Mouse (Mus musculus) brain, adult 2 months (tissue): ENCODE measurements around the gene Slc5a4a.

ENCODE experiments used
- DNase-seq: peaks from one replicate; pipeline ENCODE4 v3.0.0; 2011; ENCODE audit warnings: low read depth, low spot score

Gene Slc5a4a

DNA sequence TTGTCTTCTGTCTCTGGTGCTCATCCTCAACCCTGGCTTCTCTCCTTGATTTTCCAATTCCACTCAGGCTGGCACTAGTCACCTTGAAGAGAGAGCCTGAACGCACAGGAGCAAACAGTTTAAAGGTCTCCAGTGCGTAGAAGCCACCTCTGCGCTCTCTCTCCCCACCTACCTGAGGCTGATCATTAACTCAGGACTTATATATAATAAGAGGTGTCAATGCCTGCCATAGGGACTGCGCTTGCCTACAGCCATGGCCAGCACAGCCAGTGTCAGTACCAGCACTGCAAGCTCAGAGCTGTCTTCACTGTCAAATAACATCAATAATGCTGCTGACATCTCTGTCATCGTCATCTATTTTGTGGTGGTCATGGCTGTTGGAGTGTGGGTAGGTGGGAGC, at the start of gene Slc5a4a:
Slc5a4a (plus strand) TSS at position 174 of the 400 bp plus-strand sequence.
- DNase-seq = no peak

DNA sequence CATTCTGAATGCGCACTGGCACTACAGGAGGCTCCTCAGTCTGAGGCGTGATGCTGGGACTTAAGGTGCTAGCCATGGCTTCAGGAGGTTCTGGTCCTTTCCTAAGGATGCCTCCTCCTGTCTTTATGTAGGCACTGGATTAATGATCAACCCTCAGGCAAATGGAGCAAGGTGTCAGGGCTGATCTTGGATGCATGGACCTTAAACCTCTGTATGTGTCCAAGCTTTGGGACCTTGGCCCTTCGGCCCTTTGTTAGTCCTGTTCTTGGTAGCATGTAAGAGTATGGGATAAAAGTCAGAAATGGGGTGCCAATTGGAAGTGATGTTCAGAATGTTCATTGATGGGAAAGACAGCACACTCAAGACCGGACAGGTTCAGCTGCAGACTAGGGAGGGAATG, 36.4 kb upstream of the Slc5a4a start, which contains the start of gene Slc5a4b:
Slc5a4b (minus strand) TSS at position 101 of the 400 bp plus-strand sequence.
- no peak for DNase-seq

GRCm38 (mm10) chr10:76117966-76118365, 29.3 kb upstream of the Slc5a4a start:
- peak; percentile 56 for DNase-seq

DNA sequence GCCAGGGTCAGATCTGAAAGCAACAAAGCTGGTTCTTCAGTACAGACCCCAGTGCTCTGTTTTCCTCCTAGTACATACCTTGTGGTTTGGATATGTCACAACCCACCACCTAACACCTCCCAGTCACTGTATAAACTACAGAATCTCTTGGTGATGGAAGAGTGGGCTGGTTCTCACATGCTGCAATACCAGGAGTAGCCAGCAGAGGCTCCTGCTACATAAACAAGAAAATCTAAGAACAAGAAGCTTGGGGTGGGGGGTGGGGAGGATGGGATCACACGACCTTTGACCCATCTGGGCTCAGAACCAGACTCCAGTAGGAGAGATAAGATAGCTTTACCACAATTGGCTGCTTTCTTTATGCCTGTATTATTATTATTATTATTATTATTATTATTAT, 28.5 kb upstream of the Slc5a4a start:
- peak; percentile 30 for DNase-seq

DNA sequence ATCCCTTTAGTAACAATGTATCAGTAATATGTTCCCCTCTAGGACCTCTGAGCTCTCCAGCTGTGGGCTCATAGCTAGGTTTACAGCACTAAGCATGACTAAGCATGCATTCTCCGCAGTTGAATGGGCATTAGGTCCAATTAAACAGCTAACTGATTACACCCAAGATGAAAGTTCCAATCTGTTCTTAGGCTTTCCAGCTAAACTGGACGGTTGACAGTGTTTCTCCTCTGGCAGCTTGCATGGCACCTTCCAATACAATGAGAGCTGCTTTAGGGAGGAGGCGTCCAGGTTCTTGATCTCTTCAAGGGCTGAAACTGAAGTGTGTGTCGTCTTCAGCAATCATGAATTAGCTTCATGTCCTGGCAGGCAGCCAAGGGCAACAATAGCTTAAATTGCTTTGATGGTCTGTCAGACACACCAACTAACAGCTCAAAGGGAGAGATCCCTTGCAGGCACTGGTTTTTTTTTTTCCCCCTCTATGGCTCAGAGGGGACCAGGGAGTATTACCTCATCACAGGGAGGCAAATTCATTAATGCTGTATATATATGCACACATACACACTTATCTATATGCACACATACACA, 27.0 kb upstream of the Slc5a4a start:
- DNase-seq = no peak

GRCm38 (mm10) chr10:76121495-76121894, 25.8 kb upstream of the Slc5a4a start:
- DNase-seq = no peak

GRCm38 (mm10) chr10:76132506-76132905, 14.7 kb upstream of the Slc5a4a start:
- DNase-seq = peak; percentile 74

- no peak for DNase-seq
Measured at GRCm38 (mm10) chr10:76136318-76136717, 10.9 kb upstream of the Slc5a4a start.

GRCm38 (mm10) chr10:76146846-76147245, 405 bp upstream of the Slc5a4a start:
- DNase-seq = no peak

- no peak for DNase-seq
Measured at GRCm38 (mm10) chr10:76155911-76156310, 8.7 kb downstream of the Slc5a4a start.

- DNase-seq = no peak
Measured at GRCm38 (mm10) chr10:76157528-76157927, 10.3 kb downstream of the Slc5a4a start.

- no peak for DNase-seq
Measured at GRCm38 (mm10) chr10:76158009-76158408, 10.8 kb downstream of the Slc5a4a start.

DNA sequence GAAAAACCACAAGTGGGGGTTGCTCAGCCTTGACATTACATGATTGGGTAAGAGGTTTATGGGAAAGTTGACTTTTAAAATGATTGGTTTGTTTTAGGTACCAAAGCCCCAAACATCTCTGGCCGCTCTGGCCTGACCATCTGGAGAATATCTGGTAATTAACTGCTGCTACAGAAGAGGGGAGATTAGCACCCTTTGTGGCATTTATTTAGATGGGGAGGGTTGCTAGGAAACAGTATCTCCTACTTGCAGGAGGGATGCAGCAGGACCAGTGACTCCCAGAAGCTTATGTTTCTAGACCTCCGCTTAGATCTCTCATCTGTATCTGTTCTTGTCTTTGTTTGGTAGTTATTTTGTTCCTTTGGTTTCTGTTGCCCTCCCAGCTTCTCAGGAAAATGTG, 27.6 kb downstream of the Slc5a4a start:
- DNase-seq = peak; percentile 10

DNA sequence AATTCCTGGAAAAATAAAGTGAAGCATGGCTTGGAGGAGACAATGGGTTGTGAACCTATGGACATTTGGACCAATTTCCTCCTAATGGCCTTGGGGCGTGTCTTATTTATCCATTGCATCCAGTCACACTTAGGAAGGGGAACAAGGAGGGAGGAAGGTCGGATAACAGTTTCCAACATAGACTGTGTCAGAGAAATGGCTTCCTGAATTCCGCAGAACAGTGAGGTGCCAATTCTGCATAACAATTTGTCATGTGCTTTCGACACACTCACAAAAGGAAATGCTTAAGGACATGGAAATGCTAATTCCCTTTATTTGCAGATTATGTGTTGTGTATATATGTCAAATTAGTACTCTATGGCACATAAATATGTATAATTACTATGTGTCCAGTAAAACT, 38.0 kb downstream of the Slc5a4a start:
- DNase-seq = no peak

DNA sequence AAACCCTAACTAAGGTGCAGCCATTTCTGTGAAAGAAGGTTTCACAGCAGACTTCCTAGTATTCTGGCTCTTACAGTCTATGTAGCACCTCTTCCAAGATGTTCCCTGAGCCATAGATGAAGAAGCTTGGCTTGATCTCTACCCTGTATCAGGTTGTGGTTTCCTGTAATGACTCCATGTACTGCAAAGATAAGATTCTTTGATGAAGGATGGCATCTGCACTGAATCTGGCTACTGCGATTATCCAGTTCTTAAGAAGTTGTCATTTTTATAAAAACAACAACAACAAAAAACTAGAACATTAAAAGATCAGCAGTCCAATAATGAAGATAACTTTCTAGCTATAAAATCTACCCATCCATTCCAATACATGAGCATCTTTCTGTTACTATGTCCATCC, 40.8 kb downstream of the Slc5a4a start:
- DNase-seq = no peak

- no peak for DNase-seq
Measured at GRCm38 (mm10) chr10:76201416-76201815, 54.2 kb downstream of the Slc5a4a start.

DNA sequence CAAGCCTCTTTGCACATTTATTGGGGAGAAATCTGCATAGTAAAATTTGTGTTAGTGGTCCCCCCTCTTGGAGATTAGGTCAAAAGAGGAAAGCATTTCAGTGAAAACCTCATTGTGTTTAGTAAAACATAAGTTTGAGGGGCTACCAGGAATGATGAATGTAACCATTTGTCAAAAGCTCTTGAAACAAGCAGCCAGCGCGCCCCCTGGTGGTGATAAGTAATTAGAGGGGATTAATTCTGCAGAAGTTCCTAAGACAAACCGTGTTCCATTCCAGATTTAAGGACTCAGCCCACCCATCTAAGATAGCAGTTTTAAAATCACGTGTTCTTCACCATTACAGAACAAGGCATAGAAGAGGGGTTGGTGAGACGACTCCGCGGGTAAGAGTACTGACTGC, 54.7 kb downstream of the Slc5a4a start:
- DNase-seq = peak; percentile 89

- peak; percentile 72 for DNase-seq
Measured at GRCm38 (mm10) chr10:76203798-76204283, 56.6 kb downstream of the Slc5a4a start.

GRCm38 (mm10) chr10:76207262-76207796, 60.1 kb downstream of the Slc5a4a start:
- DNase-seq = no peak

GRCm38 (mm10) chr10:76209241-76209640, 62.0 kb downstream of the Slc5a4a start:
- DNase-seq = no peak

GRCm38 (mm10) chr10:76210806-76211205, 63.6 kb downstream of the Slc5a4a start:
- DNase-seq = no peak

DNA sequence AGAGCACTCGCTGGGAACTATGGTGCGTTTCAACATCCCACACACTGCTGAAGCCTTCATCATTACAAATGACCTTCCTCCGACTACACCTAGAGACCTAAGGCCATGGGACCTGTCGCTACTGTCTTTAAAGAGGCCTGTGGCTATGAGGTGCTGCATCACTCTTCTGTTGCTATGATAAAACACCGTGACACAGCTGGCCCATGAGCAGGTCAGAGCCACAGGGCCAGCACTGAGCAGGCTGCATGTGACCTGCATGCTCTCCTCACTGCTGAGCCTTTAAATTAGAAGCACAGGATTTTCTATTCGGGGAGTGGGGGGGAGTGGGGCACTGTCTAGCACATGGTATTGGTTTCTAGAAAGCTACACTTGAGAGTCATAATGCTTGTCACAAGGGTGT, 64.9 kb downstream of the Slc5a4a start:
- DNase-seq = no peak

DNA sequence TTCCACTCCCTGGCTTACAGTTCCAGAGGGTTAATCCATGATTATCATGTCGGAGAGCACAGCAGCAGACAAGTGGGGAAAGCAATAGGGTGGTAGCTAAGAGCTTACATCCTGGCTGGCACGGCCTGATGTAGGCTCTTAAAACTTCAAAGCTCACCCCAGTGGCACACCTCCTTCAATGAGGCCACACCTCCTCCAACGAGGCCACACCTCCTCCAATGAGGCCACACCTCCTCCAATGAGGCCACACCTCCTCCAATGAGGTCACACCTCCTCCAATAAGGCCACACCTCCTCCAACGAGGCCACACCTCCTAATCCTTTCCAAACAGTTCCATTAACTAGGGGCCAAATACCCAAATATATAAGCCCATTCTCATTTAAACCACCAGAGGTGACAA, 66.9 kb downstream of the Slc5a4a start:
- no peak for DNase-seq

- DNase-seq = no peak
Measured at GRCm38 (mm10) chr10:76217056-76217455, 69.8 kb downstream of the Slc5a4a start.
